Mouse (Mus musculus) liver, embryonic 13.5 days (tissue): Measurements from ENCODE around the gene B3galt4. TPM values are rescaled to one million over a fixed set of nuclear protein-coding genes. Genes with fewer than 3 reads are reported as not detected.

Experiments used
- ATAC-seq: fragments of 200-750 bp; cut with Nextera tagmentation; 2 replicates; pipeline ENCODE4 v1.8.0; 2017; ENCODE audit warnings: low read depth, mild to moderate bottlenecking, moderate number of reproducible peaks, moderate library complexity
- DNase-seq: peaks from one replicate; pipeline ENCODE4 v3.0.0; 2022
- H3K27ac ChIP-seq: fragments of 300-500 bp; sonication (generic); 2 replicates; pipeline ENCODE4 v1.5.1; 2015; ENCODE audit warnings: moderate library complexity, mild to moderate bottlenecking, inconsistent platforms
- H3K27me3 ChIP-seq: fragments of 300-500 bp; sonication (generic); 2 replicates; pipeline ENCODE4 v1.6.1; 2015; ENCODE audit warnings: mild to moderate bottlenecking, inconsistent platforms
- H3K36me3 ChIP-seq: fragments of 300-500 bp; sonication (generic); 2 replicates; pipeline ENCODE4 v1.6.1; 2015; ENCODE audit warnings: mild to moderate bottlenecking, inconsistent platforms
- H3K4me1 ChIP-seq: fragments of 300-500 bp; sonication (generic); replicated peaks from 2 replicates; pipeline ENCODE4 v1.6.1; 2015; ENCODE audit warnings: inconsistent platforms
- H3K4me2 ChIP-seq: fragments of 300-500 bp; sonication (generic); 2 replicates; pipeline ENCODE4 v1.6.1; 2015; ENCODE audit warnings: inconsistent platforms, mild to moderate bottlenecking, moderate library complexity
- H3K4me3 ChIP-seq: fragments of 300-500 bp; sonication (generic); replicated peaks from 2 replicates; pipeline ENCODE4 v1.5.1; 2015; ENCODE audit warnings: mild to moderate bottlenecking, inconsistent platforms
- H3K9ac ChIP-seq: fragments of 300-500 bp; sonication (generic); 2 replicates; pipeline ENCODE4 v1.6.1; 2015; ENCODE audit warnings: mild to moderate bottlenecking, inconsistent platforms
- H3K9me3 ChIP-seq: fragments of 300-500 bp; sonication (generic); replicated peaks from 2 replicates; pipeline ENCODE4 v1.6.1; 2016; ENCODE audit warnings: inconsistent platforms
- WGBS: fragments of 180-500 bp; shearing (Covaris S2); methylation state at CpG from one replicate; pipeline ENCODE4 v1.1.7; 2015; ENCODE audit not compliant: insufficient replicate concordance; 5-methylcytosine and 5-hydroxymethylcytosine counted together
- polyA plus RNA-seq: library from polyadenylated mRNA; unstranded; fragments of >200 nt; fragmentation: Nextera tagmentation; extraction: Ambion mirVana; gene quantifications from 2 replicates; pipeline ENCODE4 v1.2.1, GENCODE M21; 2015

B3galt4 gene
- polyA plus RNA-seq, 1 experiment from 2014 or later: 2.3 TPM

- H3K4me1 ChIP-seq: peaks cover 65% of the 10 kb centered on the region
- peak within 1 kb of the TSS; percentile 100 for H3K4me2 ChIP-seq
- peak within 1 kb of the TSS; percentile 88 for H3K4me3 ChIP-seq
- no peaks in the 10 kb centered on the region for H3K9me3 ChIP-seq
- 0% methylated on average over 77 of the region's 80 CpGs for WGBS
- H3K27ac ChIP-seq: peak within 1 kb of the TSS; percentile 96
- ATAC-seq: peak; percentile 79
- peak within 1 kb of the TSS; percentile 92 for H3K9ac ChIP-seq
- DNase-seq: peak; percentile 91
- H3K36me3 ChIP-seq: peaks cover 52% of the 10 kb centered on the region
- H3K27me3 ChIP-seq: no peaks in the 10 kb centered on the region
Measured at GRCm38 (mm10) chr17:33929371-33930279, 21.7 kb downstream of the B3galt4 start, which contains the start of gene Rgl2. Gene Rgl2 (plus strand): TSS chr17:33929543.

GRCm38 (mm10) chr17:33928251-33928947, 22.9 kb downstream of the B3galt4 start:
- DNase-seq: no peak
- peaks cover 41% of the 10 kb centered on the region for H3K36me3 ChIP-seq
- H3K9ac ChIP-seq: peak overlapping the region; percentile 92
- peaks cover 73% of the 10 kb centered on the region for H3K4me1 ChIP-seq
- H3K4me3 ChIP-seq: peak overlapping the region; percentile 88
- no peaks in the 10 kb centered on the region for H3K9me3 ChIP-seq
- 49% methylated on average over 21 of the region's 21 CpGs for WGBS
- no peaks in the 10 kb centered on the region for H3K27me3 ChIP-seq
- peak overlapping the region; percentile 96; the same call in 1 of the 2 replicates for H3K27ac ChIP-seq
- ATAC-seq: no peak
- peak overlapping the region; percentile 100 for H3K4me2 ChIP-seq

- H3K36me3 ChIP-seq: peaks cover 25% of the 10 kb centered on the region
- H3K9me3 ChIP-seq: no peaks in the 10 kb centered on the region
- DNase-seq (no peak), ATAC-seq (no peak)
- 79% methylated on average over 17 of the region's 17 CpGs for WGBS
- H3K4me3 ChIP-seq: no peak overlapping the region
- no peaks in the 10 kb centered on the region for H3K27me3 ChIP-seq
- H3K4me1 ChIP-seq: peaks cover 63% of the 10 kb centered on the region
- no peak overlapping the region for H3K27ac ChIP-seq
- H3K4me2 ChIP-seq: no peak overlapping the region
- H3K9ac ChIP-seq: no peak overlapping the region
Measured at GRCm38 (mm10) chr17:33926207-33926932, 24.9 kb downstream of the B3galt4 start.

GRCm38 (mm10) chr17:33925406-33926116, 25.7 kb downstream of the B3galt4 start:
- ATAC-seq: no peak
- no peaks in the 10 kb centered on the region for H3K27me3 ChIP-seq
- H3K36me3 ChIP-seq: peaks cover 25% of the 10 kb centered on the region
- no peak for DNase-seq
- H3K9ac ChIP-seq: no peak overlapping the region
- WGBS: 86% methylated on average over 21 of the region's 21 CpGs
- no peak overlapping the region for H3K4me3 ChIP-seq
- no peaks in the 10 kb centered on the region for H3K9me3 ChIP-seq
- H3K27ac ChIP-seq: peak overlapping the region; percentile 70
- H3K4me2 ChIP-seq: no peak overlapping the region
- peaks cover 61% of the 10 kb centered on the region for H3K4me1 ChIP-seq

GRCm38 (mm10) chr17:33924577-33925283, 26.6 kb downstream of the B3galt4 start:
- WGBS: 67% methylated on average over 10 of the region's 10 CpGs
- Histone ChIP-seq H3K4me1 (peaks cover 55% of the 10 kb centered on the region), H3K27ac (peak overlapping the region; percentile 70), H3K9ac (no peak overlapping the region), H3K4me2 (0 out of 2 replicates have a peak overlapping the region, but pooled peaks have one; percentile 18), H3K27me3 (no peaks in the 10 kb centered on the region), H3K9me3 (no peaks in the 10 kb centered on the region), H3K36me3 (peaks cover 25% of the 10 kb centered on the region), H3K4me3 (no peak overlapping the region)
- DNase-seq: peak; percentile 47
- ATAC-seq: peak; percentile 39

GRCm38 (mm10) chr17:33921361-33921760, 29.9 kb downstream of the B3galt4 start:
- H3K4me1 ChIP-seq: peaks cover 71% of the 10 kb centered on the region
- H3K27me3 ChIP-seq: no peaks in the 10 kb centered on the region
- H3K4me3 ChIP-seq: no peak overlapping the region
- peak overlapping the region; percentile 99 for H3K4me2 ChIP-seq
- no peak for DNase-seq
- peaks cover 19% of the 10 kb centered on the region for H3K9me3 ChIP-seq
- H3K9ac ChIP-seq: no peak overlapping the region
- peaks cover 34% of the 10 kb centered on the region for H3K36me3 ChIP-seq
- no peak for ATAC-seq
- H3K27ac ChIP-seq: no peak overlapping the region
- WGBS: 76% methylated on average over 7 of the region's 7 CpGs

GRCm38 (mm10) chr17:33920282-33921097, 30.8 kb downstream of the B3galt4 start:
- under 1% methylated on average over 36 of the region's 36 CpGs for WGBS
- no peak; the same call in 1 of the 2 replicates for ATAC-seq

GRCm38 (mm10) chr17:33919351-33920281, 31.7 kb downstream of the B3galt4 start:
- peak overlapping the region; percentile 90 for H3K4me3 ChIP-seq
- H3K27ac ChIP-seq: peak overlapping the region; percentile 96
- H3K4me1 ChIP-seq: peaks cover 66% of the 10 kb centered on the region
- H3K4me2 ChIP-seq: peak overlapping the region; percentile 99
- H3K36me3 ChIP-seq: peaks cover 26% of the 10 kb centered on the region
- H3K27me3 ChIP-seq: no peaks in the 10 kb centered on the region
- peak overlapping the region; percentile 90 for H3K9ac ChIP-seq
- under 1% methylated on average over 52 of the region's 52 CpGs for WGBS
- peak; percentile 87 for DNase-seq
- peaks cover 19% of the 10 kb centered on the region for H3K9me3 ChIP-seq
- ATAC-seq: peak; percentile 71

More at GRCm38 (mm10) chr17:33920282-33921097, 30.8 kb downstream of the B3galt4 start:
- H3K27ac ChIP-seq: peak overlapping the region; percentile 96
- peak overlapping the region; percentile 90 for H3K4me3 ChIP-seq
- H3K9ac ChIP-seq: peak overlapping the region; percentile 90
- H3K27me3 ChIP-seq: no peaks in the 10 kb centered on the region
- H3K4me2 ChIP-seq: peak overlapping the region; percentile 99
- peaks cover 26% of the 10 kb centered on the region for H3K36me3 ChIP-seq
- H3K4me1 ChIP-seq: peaks cover 66% of the 10 kb centered on the region
- peaks cover 19% of the 10 kb centered on the region for H3K9me3 ChIP-seq
- DNase-seq: peak; percentile 78
